ENCODE assay signal across 8 mouse cellular contexts in genomic region chr9:44266478-44267226, GRCm38 (mm10). TPM values are rescaled to one million over a fixed set of nuclear protein-coding genes. Genes with fewer than 3 reads are reported as not detected.
DNase-seq lines count a peak whose midpoint lies in the region; ATAC-seq lines count a peak whose summit lies in the region.

No protein-coding gene starts in this region.

- no peak overlapping the region for H3K27ac ChIP-seq in embryonic facial prominence, embryonic 10.5 days (replicated peaks)
- peak overlapping the region; percentile 57; the same call in 1 of the 2 replicates for H3K27ac ChIP-seq in hindbrain, embryonic 14.5 days
- peak overlapping the region; percentile 71 for H3K27ac ChIP-seq in midbrain, embryonic 15.5 days

- H3K36me3 ChIP-seq in embryonic facial prominence, embryonic 10.5 days (replicated peaks) = no peaks in the 10 kb centered on the region
- no peaks in the 10 kb centered on the region for H3K36me3 ChIP-seq in hindbrain, embryonic 14.5 days (replicated peaks; ENCODE audit: control insufficient read depth, insufficient read depth)
- no peaks in the 10 kb centered on the region for H3K36me3 ChIP-seq in midbrain, embryonic 15.5 days (replicated peaks)

- H3K9me3 ChIP-seq in embryonic facial prominence, embryonic 10.5 days = no peaks in the 10 kb centered on the region
- no peaks in the 10 kb centered on the region; the same call in 1 of the 2 replicates for H3K9me3 ChIP-seq in hindbrain, embryonic 14.5 days (ENCODE audit: control insufficient read depth, low read length)
- no peaks in the 10 kb centered on the region for H3K9me3 ChIP-seq in midbrain, embryonic 15.5 days

- H3K9ac ChIP-seq in hindbrain, embryonic 14.5 days = no peak overlapping the region; the same call in 1 of the 2 replicates
- no peak overlapping the region for H3K9ac ChIP-seq in midbrain, embryonic 15.5 days

- H3K4me1 ChIP-seq in embryonic facial prominence, embryonic 10.5 days = peaks cover 11% of the 10 kb centered on the region
- peaks cover 12% of the 10 kb centered on the region; the same call in 1 of the 2 replicates for H3K4me1 ChIP-seq in hindbrain, embryonic 14.5 days (replicated peaks; ENCODE audit: control insufficient read depth, insufficient read depth, low read length)
- peaks cover 38% of the 10 kb centered on the region for H3K4me1 ChIP-seq in midbrain, embryonic 15.5 days

- ATAC-seq in hindbrain, embryonic 14.5 days (ENCODE audit: low FRiP score) = no peak
- ATAC-seq in midbrain, embryonic 15.5 days (replicated peaks) = no peak

- H3K4me3 ChIP-seq in embryonic facial prominence, embryonic 10.5 days = 0 out of 2 replicates have a peak overlapping the region, but pooled peaks have one; percentile 60
- no peak overlapping the region for H3K4me3 ChIP-seq in hindbrain, embryonic 14.5 days (replicated peaks; ENCODE audit: low read length)
- H3K4me3 ChIP-seq in midbrain, embryonic 15.5 days = no peak overlapping the region

- DNase-seq in layer of hippocampus, adult 8-10 months (ENCODE audit: low spot score in 2 of 2) = peak; percentile 42 to 54
- no peak for DNase-seq in layer of hippocampus, postnatal 25 days (ENCODE audit: extremely low spot score in 1 of 2, low spot score in 1 of 2)
- DNase-seq in embryonic facial prominence, embryonic 10.5 days (ENCODE audit: low spot score) = no peak
- DNase-seq in hindbrain, embryonic 14.5 days (ENCODE audit: low spot score) = no peak
- no peak for DNase-seq in kidney, postnatal 36 days
- no peak for DNase-seq in adrenal gland, adult (ENCODE audit: inconsistent age in 2 of 2, low spot score in 1 of 2)
- DNase-seq in cerebellum, postnatal 4 days (ENCODE audit: low spot score in 2 of 2) = no peak

- H3K27me3 ChIP-seq in embryonic facial prominence, embryonic 10.5 days (replicated peaks; ENCODE audit: low read depth, poor library complexity, severe bottlenecking) = peaks cover 18% of the 10 kb centered on the region
- no peaks in the 10 kb centered on the region for H3K27me3 ChIP-seq in hindbrain, embryonic 14.5 days (ENCODE audit: control insufficient read depth, insufficient read depth, low read length)
- H3K27me3 ChIP-seq in midbrain, embryonic 15.5 days (replicated peaks) = no peaks in the 10 kb centered on the region

- H3K4me2 ChIP-seq in hindbrain, embryonic 14.5 days (replicated peaks) = no peak overlapping the region
- no peak overlapping the region for H3K4me2 ChIP-seq in midbrain, embryonic 15.5 days

- 76% methylated on average over 8 of the region's 8 CpGs for WGBS in embryonic facial prominence, embryonic 10.5 days
- WGBS in hindbrain, embryonic 14.5 days = 60% methylated on average over 8 of the region's 8 CpGs
- WGBS in midbrain, embryonic 15.5 days = 39% methylated on average over 8 of the region's 8 CpGs

RNA-seq across cellular contexts. Expression of gene Nlrx1, which starts 1.7 kb away (rescaled TPM):
- 10 to 100 TPM in 3 of 4 experiments, 1 to 10 TPM in 1; 8.7 to 13.1 (median 10.5) TPM for total RNA-seq in layer of hippocampus, adult 8-10 months (2022)
- total RNA-seq in layer of hippocampus, postnatal 25 days (2021) = 10 to 100 TPM; 12.8 to 14.7 TPM
- polyA plus RNA-seq in embryonic facial prominence, embryonic 10.5 days (2016; fragmentation: Nextera tagmentation; extraction: Ambion mirVana) = 1.9 and 2.4 TPM in 2 replicates
- polyA plus RNA-seq in hindbrain, embryonic 14.5 days (2014; fragmentation: Nextera tagmentation; extraction: Ambion mirVana) = 4.4 and 5.1 TPM in 2 replicates
- polyA plus RNA-seq in midbrain, embryonic 15.5 days (2015; fragmentation: Nextera tagmentation; extraction: Ambion mirVana) = 4.8 and 5.1 TPM in 2 replicates

RNA-seq across cellular contexts. Expression of gene Pdzd3, which starts 15.4 kb away (rescaled TPM):
- 1 to 10 TPM in 3 of 4 experiments, under 1 TPM in 1; 0.49 to 2.0 (median 1.1) TPM for total RNA-seq in layer of hippocampus, adult 8-10 months (2022)
- total RNA-seq in layer of hippocampus, postnatal 25 days (2021) = 1 to 10 TPM; 1.3 to 1.4 TPM
- polyA plus RNA-seq in embryonic facial prominence, embryonic 10.5 days (2016; fragmentation: Nextera tagmentation; extraction: Ambion mirVana) = 0.09 TPM in 1 of 2 replicates, not detected in the other
- 0.46 and 1.1 TPM in 2 replicates for polyA plus RNA-seq in hindbrain, embryonic 14.5 days (2014; fragmentation: Nextera tagmentation; extraction: Ambion mirVana)
- 0.44 and 0.96 TPM in 2 replicates for polyA plus RNA-seq in midbrain, embryonic 15.5 days (2015; fragmentation: Nextera tagmentation; extraction: Ambion mirVana)

RNA-seq across cellular contexts. Expression of gene Abcg4, which starts 21.8 kb away (rescaled TPM):
- total RNA-seq in layer of hippocampus, adult 8-10 months (2022) = 10 to 100 TPM; 69.2 to 77.6 (median 71.1) TPM
- 10 to 100 TPM; 65.0 to 79.6 TPM for total RNA-seq in layer of hippocampus, postnatal 25 days (2021)
- polyA plus RNA-seq in embryonic facial prominence, embryonic 10.5 days (2016; fragmentation: Nextera tagmentation; extraction: Ambion mirVana) = 2.6 and 3.1 TPM in 2 replicates
- 21.7 and 24.4 TPM in 2 replicates for polyA plus RNA-seq in hindbrain, embryonic 14.5 days (2014; fragmentation: Nextera tagmentation; extraction: Ambion mirVana)
- polyA plus RNA-seq in midbrain, embryonic 15.5 days (2015; fragmentation: Nextera tagmentation; extraction: Ambion mirVana) = 30.4 and 31.1 TPM in 2 replicates

RNA-seq across cellular contexts. Expression of gene Ccdc153, which starts 26.2 kb away (rescaled TPM):
- total RNA-seq in layer of hippocampus, adult 8-10 months (2022) = 10 to 100 TPM in 1 of 4 experiments, 1 to 10 TPM in 3; 2.4 to 10.2 (median 4.0) TPM
- total RNA-seq in layer of hippocampus, postnatal 25 days (2021) = 1 to 10 TPM; 1.9 to 5.4 TPM
- not detected in 2 replicates for polyA plus RNA-seq in embryonic facial prominence, embryonic 10.5 days (2016; fragmentation: Nextera tagmentation; extraction: Ambion mirVana)
- not detected in 2 replicates for polyA plus RNA-seq in hindbrain, embryonic 14.5 days (2014; fragmentation: Nextera tagmentation; extraction: Ambion mirVana)
- polyA plus RNA-seq in midbrain, embryonic 15.5 days (2015; fragmentation: Nextera tagmentation; extraction: Ambion mirVana) = 0.61 TPM in 1 of 2 replicates, not detected in the other

RNA-seq across cellular contexts. Expression of gene Cbl, which starts 32.8 kb away (rescaled TPM):
- total RNA-seq in layer of hippocampus, adult 8-10 months (2022) = 10 to 100 TPM; 58.7 to 75.3 (median 65.0) TPM
- total RNA-seq in layer of hippocampus, postnatal 25 days (2021) = 10 to 100 TPM; 49.2 to 63.4 TPM
- polyA plus RNA-seq in embryonic facial prominence, embryonic 10.5 days (2016; fragmentation: Nextera tagmentation; extraction: Ambion mirVana) = 25.4 and 25.5 TPM in 2 replicates
- polyA plus RNA-seq in hindbrain, embryonic 14.5 days (2014; fragmentation: Nextera tagmentation; extraction: Ambion mirVana) = 22.4 and 22.9 TPM in 2 replicates
- 24.4 and 26.2 TPM in 2 replicates for polyA plus RNA-seq in midbrain, embryonic 15.5 days (2015; fragmentation: Nextera tagmentation; extraction: Ambion mirVana)

Comparison
In these comparisons a context has a peak if more than half of its experiments do, and no peak if none do; other contexts are left out.
1. DNase-seq: peak in layer of hippocampus, adult 8-10 months (2 of 2); none in layer of hippocampus, postnatal 25 days (0 of 2), embryonic facial prominence, embryonic 10.5 days (single experiment), hindbrain, embryonic 14.5 days (single experiment), kidney, postnatal 36 days (0 of 2), adrenal gland, adult (0 of 2) and cerebellum, postnatal 4 days (0 of 2).